Mouse (Mus musculus) midbrain, postnatal 0 days (tissue): ENCODE measurements around the gene Hdac10. TPM values are rescaled to one million over a fixed set of nuclear protein-coding genes. Genes with fewer than 3 reads are reported as not detected.
A peak's percentile ranks its signal among the peaks of the same experiment; 100 is the strongest.

Source experiments
- ATAC-seq: fragments of 200-750 bp; cut with Nextera tagmentation; 2 replicates; pipeline ENCODE4 v1.8.0; 2017; ENCODE audit warnings: moderate number of reproducible peaks, mild to moderate bottlenecking, moderate TSS enrichment, moderate library complexity; ENCODE audit not compliant: low FRiP score
- DNase-seq: peaks from one replicate; pipeline ENCODE4 v3.0.0-alpha.2; 2015; ENCODE audit warnings: low spot score
- H3K27ac ChIP-seq: fragments of 300-500 bp; sonication (generic); 2 replicates; pipeline ENCODE4 v1.5.1; 2014; ENCODE audit warnings: low read depth, mild to moderate bottlenecking, low read length, mixed read lengths
- H3K27me3 ChIP-seq: fragments of 300-500 bp; sonication (generic); 2 replicates; pipeline ENCODE4 v1.6.1; 2014; ENCODE audit warnings: low read length, control low read depth, mixed read lengths; ENCODE audit not compliant: insufficient read depth
- H3K36me3 ChIP-seq: fragments of 300-500 bp; sonication (generic); 2 replicates; pipeline ENCODE4 v1.6.1; 2014; ENCODE audit warnings: low read length, control low read depth, mixed read lengths; ENCODE audit not compliant: insufficient read depth
- H3K4me1 ChIP-seq: fragments of 300-500 bp; sonication (generic); 2 replicates; pipeline ENCODE4 v1.6.1; 2014; ENCODE audit warnings: mild to moderate bottlenecking, control low read depth, antibody characterized with exemption, low read length, mixed read lengths; ENCODE audit not compliant: insufficient read depth
- H3K4me2 ChIP-seq: fragments of 300-500 bp; sonication (generic); 2 replicates; pipeline ENCODE4 v1.6.1; 2014; ENCODE audit warnings: low read depth, mild to moderate bottlenecking, low read length, mixed read lengths; ENCODE audit not compliant: poor library complexity, severe bottlenecking
- H3K4me3 ChIP-seq: fragments of 300-500 bp; sonication (generic); 2 replicates; pipeline ENCODE4 v1.5.1; 2014; ENCODE audit warnings: low read depth, mild to moderate bottlenecking, low read length, moderate library complexity
- H3K9ac ChIP-seq: fragments of 300-500 bp; sonication (generic); replicated peaks from 2 replicates; pipeline ENCODE4 v1.6.1; 2014; ENCODE audit warnings: mild to moderate bottlenecking, low read length, moderate library complexity, mixed read lengths; ENCODE audit not compliant: poor library complexity, severe bottlenecking
- H3K9me3 ChIP-seq: fragments of 300-500 bp; sonication (generic); 2 replicates; pipeline ENCODE4 v1.6.1; 2016; ENCODE audit warnings: low read length, control low read depth
- CTCF ChIP-seq: IDR thresholded peaks from 2 replicates; pipeline ENCODE4 v1.5.1; 2016; ENCODE audit warnings: antibody characterized with exemption, mild to moderate bottlenecking
- WGBS: fragments of 180-500 bp; shearing (Covaris S2); extraction: QIAGEN DNeasy Blood & Tissue Kit; methylation state at CpG from one replicate; pipeline ENCODE4 v1.1.7; 2014; 5-methylcytosine and 5-hydroxymethylcytosine counted together
- microRNA-seq: library from miRNA; unstranded; fragments of <30 nt; microRNA quantifications from one replicate; pipeline ENCODE4, GENCODE M21; 2016; ENCODE audit warnings: borderline number of aligned reads
- polyA plus RNA-seq: library from polyadenylated mRNA; unstranded; fragments of >200 nt; fragmentation: Nextera tagmentation; extraction: Ambion mirVana; gene quantifications from 2 replicates; pipeline ENCODE4 v1.2.1, GENCODE M21; 2015
- total RNA-seq: library from RNA; depleted of rRNA; stranded (reverse); fragments of >200 nt; gene quantifications from 2 replicates; pipeline ENCODE4 v1.2.3, GENCODE M21; 2014; rRNA removed

Hdac10 gene
- total and polyA plus RNA-seq, 2 experiments from 2014 or later: 24.4 to 24.5 TPM

GRCm38 (mm10) chr15:89074613-89075477 is 53.7 kb downstream of the Hdac10 start, which contains the start of gene Trabd:
Gene Trabd, plus strand, starts transcription at chr15:89075124.
- peaks cover 16% of the 10 kb centered on the region for H3K36me3 ChIP-seq
- H3K4me1 ChIP-seq: peaks cover 16% of the 10 kb centered on the region
- H3K27me3 ChIP-seq: no peaks in the 10 kb centered on the region
- peak within 1 kb of the TSS; percentile 82 for H3K27ac ChIP-seq
- H3K4me2 ChIP-seq: peak within 1 kb of the TSS; percentile 71
- peak within 1 kb of the TSS; percentile 79 for H3K9ac ChIP-seq
- peak within 1 kb of the TSS; percentile 81 for H3K4me3 ChIP-seq
- WGBS: 25% methylated on average over 11 of the region's 11 CpGs
- TF ChIP-seq CTCF: no peak
- DNase-seq (peak; percentile 24), ATAC-seq (no peak; the same call in 1 of the 2 replicates)
- H3K9me3 ChIP-seq: no peaks in the 10 kb centered on the region

- Histone ChIP-seq H3K4me3 (no peak overlapping the region), H3K27ac (no peak overlapping the region), H3K36me3 (peaks cover 21% of the 10 kb centered on the region), H3K27me3 (no peaks in the 10 kb centered on the region), H3K4me2 (no peak overlapping the region), H3K4me1 (peaks cover 16% of the 10 kb centered on the region), H3K9me3 (no peaks in the 10 kb centered on the region), H3K9ac (no peak overlapping the region)
- 86% methylated on average over 10 of the region's 10 CpGs for WGBS
- DNase-seq (no peak), ATAC-seq (no peak)
- no peak for TF ChIP-seq CTCF
Measured at GRCm38 (mm10) chr15:89073993-89074603, 54.4 kb downstream of the Hdac10 start.

Small RNA genes within 50 kb of the gene (microRNA-seq; reads per million reads assigned to microRNA genes)
- not detected for gene Mir7118

Other genes starting within 250 kb of the Hdac10 start
- gene Ttll8, start 174.3 kb downstream of the Hdac10 start, total RNA-seq: 3.3 TPM in 1 of 2 replicates, not detected in the other
- 0.26 and 0.35 TPM in 2 replicates for gene Ttll8, start 174.3 kb downstream of the Hdac10 start, polyA plus RNA-seq
- gene Mlc1, start 149.7 kb downstream of the Hdac10 start, total RNA-seq: 46.6 and 60.0 TPM in 2 replicates
- 46.7 and 46.8 TPM in 2 replicates for gene Mlc1, start 149.7 kb downstream of the Hdac10 start, polyA plus RNA-seq
- gene Mov10l1, start 145.8 kb downstream of the Hdac10 start, total RNA-seq: 0.22 TPM in 1 of 2 replicates, not detected in the other
- not detected in 2 replicates for gene Mov10l1, start 145.8 kb downstream of the Hdac10 start, polyA plus RNA-seq
- 14.4 and 16.4 TPM in 2 replicates for gene Panx2, start 69.0 kb downstream of the Hdac10 start, total RNA-seq
- gene Panx2, start 69.0 kb downstream of the Hdac10 start, polyA plus RNA-seq: 9.3 and 13.3 TPM in 2 replicates
- 32.9 and 48.6 TPM in 2 replicates for gene Trabd, start 53.6 kb downstream of the Hdac10 start, total RNA-seq
- gene Trabd, start 53.6 kb downstream of the Hdac10 start, polyA plus RNA-seq: 21.6 and 23.6 TPM in 2 replicates
- 42.3 and 50.0 TPM in 2 replicates for gene Selenoo, start 39.6 kb downstream of the Hdac10 start, total RNA-seq
- gene Selenoo, start 39.6 kb downstream of the Hdac10 start, polyA plus RNA-seq: 19.0 and 19.4 TPM in 2 replicates
- 46.1 and 68.0 TPM in 2 replicates for gene Tubgcp6, start 5.6 kb downstream of the Hdac10 start, total RNA-seq
- gene Tubgcp6, start 5.6 kb downstream of the Hdac10 start, polyA plus RNA-seq: 10.8 and 11.0 TPM in 2 replicates
- 1.5 and 4.7 TPM in 2 replicates for gene Mapk12, start 12.0 kb upstream of the Hdac10 start, total RNA-seq
- gene Mapk12, start 12.0 kb upstream of the Hdac10 start, polyA plus RNA-seq: 2.0 and 3.2 TPM in 2 replicates
- gene Mapk11, start 20.9 kb upstream of the Hdac10 start, total RNA-seq: 26.9 and 34.8 TPM in 2 replicates
- 18.9 and 19.3 TPM in 2 replicates for gene Mapk11, start 20.9 kb upstream of the Hdac10 start, polyA plus RNA-seq
- 153 and 199 TPM in 2 replicates for gene Plxnb2, start 52.1 kb upstream of the Hdac10 start, total RNA-seq
- gene Plxnb2, start 52.1 kb upstream of the Hdac10 start, polyA plus RNA-seq: 46.8 and 50.4 TPM in 2 replicates
- 98.8 and 115 TPM in 2 replicates for gene Dennd6b, start 67.8 kb upstream of the Hdac10 start, total RNA-seq
- 88.2 and 88.3 TPM in 2 replicates for gene Dennd6b, start 67.8 kb upstream of the Hdac10 start, polyA plus RNA-seq
- gene Ppp6r2, start 82.9 kb upstream of the Hdac10 start, total RNA-seq: 225 and 315 TPM in 2 replicates
- 76.5 and 87.1 TPM in 2 replicates for gene Ppp6r2, start 82.9 kb upstream of the Hdac10 start, polyA plus RNA-seq
- 268 and 287 TPM in 2 replicates for gene Sbf1, start 186.6 kb upstream of the Hdac10 start, total RNA-seq
- 77.3 and 79.3 TPM in 2 replicates for gene Sbf1, start 186.6 kb upstream of the Hdac10 start, polyA plus RNA-seq
- not detected in 2 replicates for gene Adm2, start 194.0 kb upstream of the Hdac10 start, total RNA-seq
- not detected in 2 replicates for gene Adm2, start 194.0 kb upstream of the Hdac10 start, polyA plus RNA-seq
- not detected in 2 replicates for gene Miox, start 205.7 kb upstream of the Hdac10 start, total RNA-seq
- gene Miox, start 205.7 kb upstream of the Hdac10 start, polyA plus RNA-seq: not detected in 2 replicates
- gene Lmf2, start 227.0 kb upstream of the Hdac10 start, total RNA-seq: 20.2 and 25.6 TPM in 2 replicates
- gene Lmf2, start 227.0 kb upstream of the Hdac10 start, polyA plus RNA-seq: 27.3 and 30.9 TPM in 2 replicates
- 87.1 and 88.8 TPM in 2 replicates for gene Ncaph2, start 227.0 kb upstream of the Hdac10 start, total RNA-seq
- gene Ncaph2, start 227.0 kb upstream of the Hdac10 start, polyA plus RNA-seq: 88.0 and 96.9 TPM in 2 replicates
- gene Sco2, start 245.1 kb upstream of the Hdac10 start, total RNA-seq: 24.9 and 36.1 TPM in 2 replicates
- 23.1 and 26.5 TPM in 2 replicates for gene Sco2, start 245.1 kb upstream of the Hdac10 start, polyA plus RNA-seq
- gene Tymp, start 248.3 kb upstream of the Hdac10 start, total RNA-seq: 4.6 and 7.0 TPM in 2 replicates
- gene Tymp, start 248.3 kb upstream of the Hdac10 start, polyA plus RNA-seq: 3.1 and 3.6 TPM in 2 replicates